Mouse (Mus musculus) layer of hippocampus, adult 6 months (tissue): ENCODE data around the gene Spryd4. TPM values are rescaled to one million over a fixed set of nuclear protein-coding genes. Genes with fewer than 3 reads are reported as not detected.

Experiments
- long read RNA-seq, 2 experiments: library from polyadenylated mRNA; unstranded; transcript quantifications; one replicate each; pipeline ENCODE4 v2.0.0; 2019 to 2020
- polyA plus RNA-seq: library from polyadenylated mRNA; unstranded; fragments of <200 nt; fragmentation: Nextera tagmentation; gene quantifications from 2 replicates; pipeline ENCODE4 v1.2.3, GENCODE M21; 2021

The Spryd4 gene
- polyA plus RNA-seq, result 10.2 and 11.8 TPM in 2 replicates
- long read RNA-seq, experiment 1, transcript Spryd4-201 (2 exons, 1,583 nt), result major isoform, 18 of 21 reads
- long read RNA-seq, experiment 1, partial matches to known transcripts, result 3 of 21 reads
- long read RNA-seq, experiment 1, other reads (novel, unspliced or antisense), result 0 of 21 reads
- long read RNA-seq, experiment 2, transcript Spryd4-201 (2 exons, 1,583 nt), result major isoform, 59 of 61 reads
- long read RNA-seq, experiment 2, partial matches to known transcripts, result 2 of 61 reads
- long read RNA-seq, experiment 2, other reads (novel, unspliced or antisense), result 0 of 61 reads

GRCm38 (mm10) chr10:128211390-128212108, at the start of gene Spryd4:
Gene Spryd4, minus strand, starts transcription at chr10:128211807.

GRCm38 (mm10) chr10:128253677-128254255, 42.2 kb upstream of the Spryd4 start, which contains the start of gene Apon:
Gene Apon, plus strand, starts transcription at chr10:128254096.

GRCm38 (mm10) chr10:128231697-128232419, 20.3 kb upstream of the Spryd4 start, which contains the start of gene Timeless:
Gene Timeless, plus strand, starts transcription at chr10:128232065.

GRCm38 (mm10) chr10:128225538-128225937, 13.9 kb upstream of the Spryd4 start, which contains the start of gene Mip:
Gene Mip, plus strand, starts transcription at chr10:128225838.

GRCm38 (mm10) chr10:128194024-128194550, 17.5 kb downstream of the Spryd4 start, which contains the start of gene Gls2:
Gene Gls2, plus strand, starts transcription at chr10:128194457.

GRCm38 (mm10) chr10:128179989-128180388, 31.6 kb downstream of the Spryd4 start, which contains the start of gene Rbms2:
Gene Rbms2, minus strand, starts transcription at chr10:128180297.

Other genes starting within 250 kb of the Spryd4 start
- gene Hsd17b6, start 204.2 kb downstream of the Spryd4 start, polyA plus RNA-seq, result not detected in 2 replicates
- 7.8 and 8.5 TPM in 2 replicates for gene Prim1, start 196.6 kb downstream of the Spryd4 start, polyA plus RNA-seq
- 846 and 866 TPM in 2 replicates for gene Naca, start 176.2 kb downstream of the Spryd4 start, polyA plus RNA-seq
- 201 and 217 TPM in 2 replicates for gene Ptges3, start 152.9 kb downstream of the Spryd4 start, polyA plus RNA-seq
- gene Atp5b, start 128.5 kb downstream of the Spryd4 start, polyA plus RNA-seq, result 1,647 and 1,721 TPM in 2 replicates
- gene Baz2a, start 120.2 kb downstream of the Spryd4 start, polyA plus RNA-seq, result 4.0 and 4.7 TPM in 2 replicates
- gene Rbms2, start 31.5 kb downstream of the Spryd4 start, polyA plus RNA-seq, result 2.6 and 2.7 TPM in 2 replicates
- 10.9 and 11.5 TPM in 2 replicates for gene Gls2, start 17.4 kb downstream of the Spryd4 start, polyA plus RNA-seq
- not detected in 2 replicates for gene Mip, start 14.0 kb upstream of the Spryd4 start, polyA plus RNA-seq
- 2.3 and 4.9 TPM in 2 replicates for gene Timeless, start 20.3 kb upstream of the Spryd4 start, polyA plus RNA-seq
- not detected in 2 replicates for gene Apon, start 42.3 kb upstream of the Spryd4 start, polyA plus RNA-seq
- gene Apof, start 56.9 kb upstream of the Spryd4 start, polyA plus RNA-seq, result 0.11 TPM in 1 of 2 replicates, not detected in the other
- 4.5 and 5.5 TPM in 2 replicates for gene Stat2, start 58.8 kb upstream of the Spryd4 start, polyA plus RNA-seq
- not detected in 2 replicates for gene Il23a, start 86.9 kb upstream of the Spryd4 start, polyA plus RNA-seq
- 2.6 and 2.7 TPM in 2 replicates for gene Pan2, start 91.5 kb upstream of the Spryd4 start, polyA plus RNA-seq
- 155 and 167 TPM in 2 replicates for gene Cnpy2, start 110.7 kb upstream of the Spryd4 start, polyA plus RNA-seq
- gene Cs, start 125.9 kb upstream of the Spryd4 start, polyA plus RNA-seq, result 210 and 229 TPM in 2 replicates
- 16.1 and 16.7 TPM in 2 replicates for gene Coq10a, start 157.2 kb upstream of the Spryd4 start, polyA plus RNA-seq
- 8.8 and 12.6 TPM in 2 replicates for gene Ankrd52, start 165.3 kb upstream of the Spryd4 start, polyA plus RNA-seq
- 0.06 and 0.18 TPM in 2 replicates for gene Slc39a5, start 189.4 kb upstream of the Spryd4 start, polyA plus RNA-seq
- gene Nabp2, start 199.7 kb upstream of the Spryd4 start, polyA plus RNA-seq, result 107 and 127 TPM in 2 replicates
- gene Rnf41, start 199.8 kb upstream of the Spryd4 start, polyA plus RNA-seq, result 66.3 and 69.8 TPM in 2 replicates
- 80.0 and 92.3 TPM in 2 replicates for gene Smarcc2, start 247.4 kb upstream of the Spryd4 start, polyA plus RNA-seq